Mouse (Mus musculus) hindbrain, embryonic 10.5 days (tissue): ENCODE measurements around the gene Podnl1. TPM values are rescaled to one million over a fixed set of nuclear protein-coding genes. Genes with fewer than 3 reads are reported as not detected.

Experiments
- DNase-seq: peaks from one replicate; pipeline ENCODE4 v3.0.0-alpha.2; 2017; ENCODE audit warnings: low spot score
- H3K27ac ChIP-seq: fragments of 300-500 bp; sonication (generic); 2 replicates; pipeline ENCODE4 v1.5.1; 2016; ENCODE audit warnings: mild to moderate bottlenecking, moderate library complexity
- H3K27me3 ChIP-seq: fragments of 300-500 bp; sonication (generic); 2 replicates; pipeline ENCODE4 v1.6.1; 2016; ENCODE audit warnings: mild to moderate bottlenecking; ENCODE audit not compliant: poor library complexity, insufficient read depth, severe bottlenecking
- H3K36me3 ChIP-seq: fragments of 300-500 bp; sonication (generic); 2 replicates; pipeline ENCODE4 v1.6.1; 2016; ENCODE audit warnings: mild to moderate bottlenecking, moderate library complexity
- H3K4me1 ChIP-seq: fragments of 300-500 bp; sonication (generic); replicated peaks from 2 replicates; pipeline ENCODE4 v1.6.1; 2016; ENCODE audit warnings: mild to moderate bottlenecking
- H3K4me3 ChIP-seq: fragments of 300-500 bp; sonication (generic); 2 replicates; pipeline ENCODE4 v1.5.1; 2016; ENCODE audit warnings: mild to moderate bottlenecking, moderate library complexity
- H3K9me3 ChIP-seq: fragments of 300-500 bp; sonication (generic); 2 replicates; pipeline ENCODE4 v1.6.1; 2016; ENCODE audit warnings: mild to moderate bottlenecking, moderate library complexity
- WGBS: fragments of 180-500 bp; shearing (Covaris S2); methylation state at CpG from one replicate; pipeline ENCODE4 v1.1.7; 2016; 5-methylcytosine and 5-hydroxymethylcytosine counted together
- polyA plus RNA-seq: library from polyadenylated mRNA; unstranded; fragments of >200 nt; fragmentation: Nextera tagmentation; extraction: Ambion mirVana; gene quantifications from 2 replicates; pipeline ENCODE4 v1.2.1, GENCODE M21; 2016

The Podnl1 gene
- 0.13 TPM in 1 of 2 replicates, not detected in the other for polyA plus RNA-seq

DNA sequence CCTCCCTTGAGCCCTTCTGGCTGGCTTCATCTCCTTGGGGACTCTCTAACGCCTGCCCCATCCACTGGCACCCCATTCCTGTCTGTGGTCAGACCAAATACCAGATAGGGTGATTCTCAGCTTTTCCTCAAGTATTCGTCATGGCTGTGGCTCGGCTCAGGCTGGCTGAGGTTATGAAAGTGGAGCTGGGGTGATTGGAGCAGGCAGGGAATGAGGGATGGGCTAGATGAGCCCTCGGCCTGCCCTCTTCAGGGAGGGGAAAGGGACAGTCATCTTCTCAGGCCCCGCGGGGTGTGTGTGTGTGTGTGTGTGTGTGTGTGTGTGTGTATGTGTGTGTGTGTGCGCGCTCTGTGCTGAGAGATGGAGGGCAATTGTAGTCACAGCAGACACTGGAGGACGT lies at the start of gene Podnl1:
Gene Podnl1 (plus strand): TSS at position 334 of the 400 bp plus-strand sequence.
- Histone ChIP-seq H3K27ac (no peak within 1 kb of the TSS), H3K4me1 (peaks cover 19% of the 10 kb centered on the region), H3K9me3 (no peaks in the 10 kb centered on the region), H3K4me3 (no peak within 1 kb of the TSS), H3K36me3 (no peaks in the 10 kb centered on the region), H3K27me3 (peaks cover 4% of the 10 kb centered on the region; the same call in 1 of the 2 replicates)
- WGBS, result 59% methylated on average over 9 of the region's 9 CpGs
- no peak for DNase-seq

DNA sequence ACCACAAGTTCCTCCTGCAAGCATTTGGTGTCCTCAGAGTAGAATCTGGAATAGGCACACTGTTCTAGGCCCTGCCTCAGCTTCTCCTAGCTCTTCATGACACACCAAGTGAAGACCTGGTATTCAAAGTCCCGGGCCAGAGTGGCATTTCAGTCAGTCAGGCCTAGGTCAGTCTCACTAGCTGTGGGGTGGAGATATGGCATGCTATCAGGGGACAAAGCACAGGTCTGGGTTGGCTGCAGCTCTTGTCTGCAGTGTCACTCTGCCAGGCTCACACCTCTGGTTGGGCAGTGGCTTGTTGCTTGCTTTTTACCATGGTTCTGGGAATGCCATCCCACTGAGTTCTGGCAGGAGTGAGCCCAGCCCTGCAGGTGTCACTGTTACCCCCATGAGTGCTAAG lies 49.4 kb upstream of the Podnl1 start:
- no peak for DNase-seq
- H3K27ac ChIP-seq, result no peak overlapping the region
- 90% methylated on average over 1 of the region's 1 CpGs for WGBS
- no peak overlapping the region for H3K4me3 ChIP-seq
- peaks cover 81% of the 10 kb centered on the region for H3K36me3 ChIP-seq
- no peaks in the 10 kb centered on the region for H3K27me3 ChIP-seq
- H3K9me3 ChIP-seq, result no peaks in the 10 kb centered on the region
- H3K4me1 ChIP-seq, result peaks cover 46% of the 10 kb centered on the region

DNA sequence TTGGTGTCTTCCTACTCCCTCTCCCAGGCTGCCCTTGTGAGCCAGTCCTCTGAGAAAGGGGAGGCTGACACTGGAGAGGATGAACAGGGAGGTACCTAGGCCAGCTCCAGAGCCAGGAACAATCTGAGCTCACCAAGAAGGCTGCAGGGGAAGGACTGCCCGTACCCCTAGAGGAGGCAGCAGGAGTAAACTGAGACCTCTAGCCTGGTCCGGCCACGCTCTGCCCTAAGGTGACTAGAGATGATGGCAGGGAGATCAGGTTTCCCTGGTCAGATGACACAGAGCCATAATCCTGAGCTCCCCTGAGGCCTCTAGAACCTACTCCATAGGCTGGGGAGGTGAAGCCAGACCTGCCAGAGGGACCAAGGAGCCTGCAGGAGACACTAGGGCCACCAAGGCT lies 48.9 kb upstream of the Podnl1 start:
- no peaks in the 10 kb centered on the region for H3K27me3 ChIP-seq
- no peak overlapping the region for H3K27ac ChIP-seq
- DNase-seq, result no peak
- WGBS, result 82% methylated on average over 3 of the region's 3 CpGs
- peaks cover 41% of the 10 kb centered on the region for H3K4me1 ChIP-seq
- no peaks in the 10 kb centered on the region for H3K9me3 ChIP-seq
- H3K4me3 ChIP-seq, result no peak overlapping the region
- H3K36me3 ChIP-seq, result peaks cover 83% of the 10 kb centered on the region

DNA sequence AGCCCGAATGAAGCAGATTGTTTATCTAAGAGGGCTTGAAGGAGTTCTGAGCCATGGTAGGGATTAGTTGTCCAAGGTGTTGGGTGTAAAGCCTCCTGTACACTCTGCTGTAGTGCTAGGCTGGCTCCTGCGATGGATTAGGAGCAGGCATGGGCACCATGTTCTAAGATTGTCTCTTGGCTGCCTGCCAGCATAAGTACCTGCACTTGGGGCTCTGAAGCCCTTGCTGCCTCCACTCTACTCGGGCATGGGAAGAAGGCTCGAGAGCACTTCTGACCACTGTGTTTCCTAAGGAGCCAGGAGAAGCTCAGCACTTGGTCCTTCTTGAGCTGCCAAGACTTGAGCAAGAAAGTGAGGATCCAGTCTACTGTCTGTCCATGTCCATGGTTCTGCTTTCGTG lies 46.6 kb upstream of the Podnl1 start:
- peaks cover 28% of the 10 kb centered on the region for H3K4me1 ChIP-seq
- H3K27ac ChIP-seq, result no peak overlapping the region
- H3K9me3 ChIP-seq, result no peaks in the 10 kb centered on the region
- DNase-seq, result no peak
- H3K27me3 ChIP-seq, result no peaks in the 10 kb centered on the region
- peaks cover 96% of the 10 kb centered on the region for H3K36me3 ChIP-seq
- H3K4me3 ChIP-seq, result no peak overlapping the region
- 84% methylated on average over 5 of the region's 5 CpGs for WGBS

DNA sequence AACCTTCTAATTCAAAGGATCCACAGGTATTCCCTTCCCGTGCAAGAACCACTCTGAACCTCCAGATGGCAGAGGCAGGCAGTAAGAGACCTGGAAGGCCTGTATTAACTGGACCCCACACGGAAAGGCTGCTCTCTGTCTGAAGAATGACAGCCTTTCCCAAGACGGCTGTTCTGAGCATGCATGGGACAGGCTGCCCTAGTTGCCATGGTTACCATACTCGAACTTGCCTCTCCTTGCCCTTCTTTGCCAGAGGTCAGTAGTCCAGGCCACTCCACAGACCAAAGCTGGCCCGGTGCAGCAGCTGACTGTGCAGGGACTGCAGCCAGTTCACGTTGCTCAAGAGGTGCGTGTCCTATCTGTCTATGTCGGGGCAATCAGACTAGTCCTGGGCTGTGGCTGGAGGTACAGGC lies 42.0 kb upstream of the Podnl1 start:
- Histone ChIP-seq H3K36me3 (peaks cover 98% of the 10 kb centered on the region), H3K4me3 (no peak overlapping the region), H3K27me3 (peaks cover 10% of the 10 kb centered on the region; the same call in 1 of the 2 replicates), H3K4me1 (peaks cover 23% of the 10 kb centered on the region), H3K27ac (peak overlapping the region; percentile 46; the same call in 1 of the 2 replicates), H3K9me3 (no peaks in the 10 kb centered on the region)
- DNase-seq, result peak; percentile 73
- 18% methylated on average over 8 of the region's 8 CpGs for WGBS

DNA sequence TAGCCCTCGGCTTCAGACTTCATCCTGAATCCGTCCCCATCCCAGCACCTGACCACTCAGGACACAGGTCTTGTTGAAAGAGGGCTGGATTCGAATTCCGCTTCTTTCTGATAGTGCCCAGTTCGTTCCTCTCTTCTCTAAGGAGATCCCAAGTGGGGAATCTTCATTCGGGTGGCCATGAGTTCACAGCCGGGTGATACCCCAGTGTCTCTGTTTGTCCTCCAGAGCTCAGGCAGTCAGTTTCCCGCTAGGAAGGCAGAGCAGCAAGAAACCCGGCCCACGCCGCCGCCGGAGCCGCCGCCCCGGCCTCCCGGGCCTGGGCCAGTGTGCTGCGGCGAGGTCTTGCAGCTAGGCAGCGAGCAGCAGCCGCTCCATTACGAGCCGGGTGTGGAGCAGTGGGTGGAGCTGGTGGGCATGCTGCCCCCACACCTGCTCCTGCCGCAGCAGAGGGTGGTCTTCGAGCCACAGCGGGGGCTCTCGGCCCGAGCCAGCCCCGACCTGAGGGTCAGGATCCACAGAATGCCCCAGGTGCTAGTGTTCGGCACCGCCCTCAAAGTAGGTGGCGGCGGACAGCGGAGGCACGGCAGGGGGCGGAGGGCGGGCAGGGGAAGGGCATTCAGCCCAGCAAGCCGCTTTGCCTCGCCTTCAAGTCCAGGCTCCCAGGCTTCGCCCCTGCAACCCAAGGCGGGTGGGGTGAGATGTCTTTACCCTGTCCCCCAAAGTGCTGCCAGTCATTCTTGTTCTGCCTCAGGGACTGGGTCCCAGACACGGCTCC lies 41.3 kb upstream of the Podnl1 start:
- H3K4me1 ChIP-seq, result peaks cover 23% of the 10 kb centered on the region
- DNase-seq, result peak; percentile 25
- H3K27ac ChIP-seq, result peak overlapping the region; percentile 46; the same call in 1 of the 2 replicates
- H3K4me3 ChIP-seq, result peak overlapping the region; percentile 22
- no peaks in the 10 kb centered on the region for H3K9me3 ChIP-seq
- peaks cover 98% of the 10 kb centered on the region for H3K36me3 ChIP-seq
- H3K27me3 ChIP-seq, result peaks cover 10% of the 10 kb centered on the region; the same call in 1 of the 2 replicates
- 29% methylated on average over 42 of the region's 42 CpGs for WGBS

DNA sequence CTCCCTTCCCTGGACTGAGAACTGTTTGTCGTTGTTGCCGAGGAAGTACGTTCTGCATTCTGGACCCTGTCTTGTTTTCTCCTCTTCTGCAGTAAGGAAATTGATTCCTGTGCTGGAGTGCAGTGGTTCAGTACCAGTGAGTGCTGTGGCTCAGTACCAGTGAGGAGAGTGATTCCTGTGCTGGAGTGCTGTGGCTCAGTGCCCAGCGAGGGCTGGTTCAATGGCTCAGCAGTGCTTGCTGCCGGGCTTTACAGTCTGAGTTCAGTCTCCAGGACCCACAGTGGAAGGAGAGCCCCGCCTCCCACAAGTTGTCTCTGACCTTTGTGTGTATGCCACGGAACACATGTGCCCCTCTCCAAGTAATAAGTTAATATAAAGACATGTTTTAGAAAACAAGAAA lies 38.6 kb upstream of the Podnl1 start:
- WGBS, result 83% methylated on average over 7 of the region's 7 CpGs
- peaks cover 99% of the 10 kb centered on the region for H3K36me3 ChIP-seq
- no peak overlapping the region for H3K27ac ChIP-seq
- H3K27me3 ChIP-seq, result peaks cover 10% of the 10 kb centered on the region; the same call in 1 of the 2 replicates
- DNase-seq, result no peak
- no peak overlapping the region for H3K4me3 ChIP-seq
- peaks cover 23% of the 10 kb centered on the region for H3K4me1 ChIP-seq
- no peaks in the 10 kb centered on the region for H3K9me3 ChIP-seq

DNA sequence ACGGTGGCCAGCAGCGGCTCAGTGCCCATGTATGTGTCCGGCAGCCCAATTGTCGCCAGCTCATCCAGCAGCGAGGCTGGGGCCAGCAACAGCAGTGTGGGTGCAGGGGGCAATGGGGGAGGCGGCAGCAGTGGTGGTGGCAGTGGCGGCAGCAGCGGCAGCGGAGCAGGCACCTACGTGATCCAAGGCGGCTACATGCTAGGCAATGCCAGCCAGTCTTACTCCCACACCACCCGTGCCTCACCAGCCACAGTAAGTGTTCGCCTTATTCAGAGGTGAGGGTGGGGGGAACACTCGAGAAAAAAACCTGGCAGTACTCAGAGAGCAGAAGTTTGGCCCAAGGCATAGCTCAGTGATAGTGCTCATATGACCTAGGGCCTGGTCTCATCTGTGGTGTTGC lies 38.0 kb upstream of the Podnl1 start:
- Histone ChIP-seq H3K36me3 (peaks cover 99% of the 10 kb centered on the region), H3K27me3 (peaks cover 10% of the 10 kb centered on the region; the same call in 1 of the 2 replicates), H3K9me3 (no peaks in the 10 kb centered on the region), H3K4me3 (no peak overlapping the region), H3K4me1 (peaks cover 23% of the 10 kb centered on the region), H3K27ac (no peak overlapping the region)
- WGBS, result 96% methylated on average over 14 of the region's 14 CpGs
- no peak for DNase-seq

DNA sequence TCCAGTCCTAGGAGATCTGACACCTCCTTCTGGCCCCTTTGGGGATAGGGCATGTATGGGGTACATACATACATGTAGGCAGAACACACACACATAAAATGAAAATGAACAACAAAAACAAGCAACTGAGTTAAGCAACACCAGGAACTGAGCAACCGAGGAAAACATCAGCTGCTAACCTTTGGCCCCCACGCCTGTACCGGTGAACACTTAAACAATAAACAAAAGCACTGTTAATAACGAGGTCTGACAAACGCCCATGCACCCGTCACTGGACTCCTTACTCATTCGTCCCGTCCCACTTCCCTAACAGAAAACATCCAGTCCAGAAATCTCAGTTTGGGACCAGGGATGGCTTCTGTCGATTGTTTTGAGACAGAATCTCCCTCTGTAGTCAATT lies 36.5 kb upstream of the Podnl1 start:
- no peaks in the 10 kb centered on the region for H3K9me3 ChIP-seq
- H3K4me3 ChIP-seq, result no peak overlapping the region
- peaks cover 99% of the 10 kb centered on the region for H3K36me3 ChIP-seq
- H3K27ac ChIP-seq, result no peak overlapping the region
- no peak for DNase-seq
- peaks cover 12% of the 10 kb centered on the region for H3K4me1 ChIP-seq
- peaks cover 10% of the 10 kb centered on the region; the same call in 1 of the 2 replicates for H3K27me3 ChIP-seq
- 84% methylated on average over 9 of the region's 9 CpGs for WGBS

DNA sequence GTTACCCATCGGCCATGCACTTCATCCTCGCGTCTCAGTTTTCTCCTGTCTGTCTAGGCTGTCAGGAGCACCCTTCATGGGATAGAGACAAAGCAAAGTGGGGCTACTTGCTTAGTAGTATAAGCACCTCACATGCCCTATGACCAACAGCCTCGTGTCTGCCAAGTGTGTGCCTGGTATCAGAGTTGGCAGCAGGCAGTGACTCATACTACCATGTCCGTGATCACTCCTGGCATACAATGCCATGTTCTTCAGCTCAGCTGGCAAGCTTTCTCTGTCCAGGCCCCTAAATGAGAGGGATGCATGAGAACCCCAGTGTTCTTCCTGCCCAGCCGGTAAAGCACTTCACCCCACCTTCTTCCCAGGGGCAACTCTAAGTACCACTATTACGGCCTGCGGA lies 35.2 kb upstream of the Podnl1 start:
- Histone ChIP-seq H3K36me3 (peaks cover 99% of the 10 kb centered on the region), H3K9me3 (no peaks in the 10 kb centered on the region), H3K4me1 (no peaks in the 10 kb centered on the region), H3K27me3 (no peaks in the 10 kb centered on the region), H3K27ac (no peak overlapping the region), H3K4me3 (no peak overlapping the region)
- 94% methylated on average over 8 of the region's 8 CpGs for WGBS
- DNase-seq, result no peak

DNA sequence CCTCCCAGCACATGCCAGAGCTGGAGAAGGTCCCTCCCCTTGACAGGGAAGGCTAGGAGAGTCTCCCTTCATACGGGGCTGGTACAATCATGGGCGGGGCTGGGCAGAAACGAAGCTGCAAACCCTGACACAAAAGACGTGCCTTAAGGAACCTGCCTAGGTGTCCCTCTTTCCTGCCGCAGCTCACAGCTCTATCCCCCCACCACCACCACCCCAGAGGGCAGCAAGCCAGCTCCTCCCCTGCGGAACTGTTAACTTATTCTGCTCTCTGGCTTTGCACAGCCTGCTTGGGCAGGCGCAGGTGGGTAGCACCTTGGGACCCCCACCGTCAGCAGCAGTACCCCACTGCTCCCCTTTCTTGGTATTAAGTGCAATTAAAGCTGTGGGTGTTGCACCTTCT lies 29.7 kb upstream of the Podnl1 start:
- no peaks in the 10 kb centered on the region for H3K27me3 ChIP-seq
- no peak for DNase-seq
- no peaks in the 10 kb centered on the region for H3K9me3 ChIP-seq
- no peak overlapping the region for H3K27ac ChIP-seq
- 76% methylated on average over 8 of the region's 8 CpGs for WGBS
- no peak overlapping the region for H3K4me3 ChIP-seq
- H3K4me1 ChIP-seq, result no peaks in the 10 kb centered on the region; the same call in 1 of the 2 replicates
- H3K36me3 ChIP-seq, result peaks cover 98% of the 10 kb centered on the region

DNA sequence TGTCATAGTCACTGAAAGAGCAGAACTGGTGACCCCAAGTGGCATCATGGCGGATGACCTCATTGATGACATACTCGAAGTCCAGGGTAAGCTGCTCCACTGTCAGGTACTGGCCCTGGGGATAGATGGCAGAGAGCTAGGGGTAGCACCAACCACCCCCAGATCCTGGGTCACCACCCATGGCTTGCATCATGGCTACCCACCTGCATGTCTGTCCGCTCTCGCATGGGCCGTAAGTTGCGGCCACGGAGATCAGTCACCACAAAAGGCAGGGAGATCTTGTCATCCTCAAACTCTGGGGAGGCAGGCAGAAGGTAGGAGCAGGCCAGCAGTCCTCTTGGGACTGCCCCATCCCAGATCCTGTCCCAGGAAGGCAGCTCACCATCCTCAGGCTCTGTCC lies 27.4 kb upstream of the Podnl1 start:
- Histone ChIP-seq H3K9me3 (no peaks in the 10 kb centered on the region), H3K27ac (no peak overlapping the region), H3K36me3 (peaks cover 93% of the 10 kb centered on the region), H3K27me3 (no peaks in the 10 kb centered on the region), H3K4me3 (no peak overlapping the region), H3K4me1 (peaks cover 15% of the 10 kb centered on the region)
- no peak for DNase-seq
- WGBS, result 92% methylated on average over 7 of the region's 7 CpGs

DNA sequence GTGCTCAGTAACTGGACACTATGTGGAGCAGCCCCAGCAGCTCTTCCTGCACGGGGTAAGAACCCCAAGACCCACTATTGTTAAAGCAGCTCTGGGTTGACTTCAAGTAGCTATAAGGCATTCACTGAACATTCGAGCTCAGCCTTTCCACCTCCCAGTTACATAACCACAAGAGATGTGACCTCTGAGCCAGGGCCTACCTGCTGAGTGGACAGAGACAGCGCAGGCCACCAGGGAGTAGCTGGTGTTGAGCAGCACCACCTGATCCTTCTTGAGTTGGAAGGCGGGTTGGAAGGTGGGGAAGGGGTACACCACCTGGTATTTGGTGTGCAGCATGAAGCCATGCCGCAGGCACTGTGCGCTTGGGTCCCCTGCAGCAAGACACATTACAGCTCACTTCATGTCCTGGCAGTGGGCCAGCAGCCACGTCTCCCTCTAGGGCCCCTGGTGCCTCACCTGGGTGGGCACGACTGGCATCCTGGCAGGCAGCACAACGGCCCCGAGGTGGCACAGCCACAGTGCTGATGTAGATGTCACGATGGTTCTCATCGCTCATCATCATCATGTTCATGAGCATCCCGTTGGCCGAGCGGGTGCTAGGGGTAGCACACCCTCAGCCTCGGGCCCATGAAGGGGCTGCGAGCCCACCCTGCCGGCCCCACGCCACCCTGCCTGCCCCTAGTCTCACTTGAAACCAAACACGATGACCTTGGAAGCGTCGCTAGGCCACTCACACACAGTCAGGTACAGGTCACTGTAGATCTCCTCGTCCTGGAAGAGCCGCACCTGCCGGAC lies 24.1 kb upstream of the Podnl1 start:
- no peak for DNase-seq
- no peak overlapping the region for H3K27ac ChIP-seq
- no peak overlapping the region for H3K4me3 ChIP-seq
- WGBS, result 94% methylated on average over 25 of the region's 25 CpGs
- H3K9me3 ChIP-seq, result no peaks in the 10 kb centered on the region
- H3K27me3 ChIP-seq, result no peaks in the 10 kb centered on the region
- H3K4me1 ChIP-seq, result peaks cover 35% of the 10 kb centered on the region
- H3K36me3 ChIP-seq, result peaks cover 60% of the 10 kb centered on the region
